Mouse (Mus musculus) left cerebral cortex, adult 2 months (tissue): ENCODE measurements at regions not wholly inside any gene's neighbourhood (a gene's known extent, or its start where the extent isn't known, plus 50 kb on each side); places are given as distances from the start of the nearest gene placed in this dataset.

Source experiments
- DNase-seq, 2 experiments: peaks; one replicate each; pipeline ENCODE4 v3.0.0; 2021 to 2022; ENCODE audit warnings: low spot score in 2 of 2, mixed read lengths in 1 of 2; ENCODE audit errors: extremely low spot score in 1 of 2
- H3K27ac ChIP-seq: fragments of 200-600 bp; 2 replicates; pipeline ENCODE4 v1.8.1; 2022
- H3K4me3 ChIP-seq: fragments of 200-600 bp; 2 replicates; pipeline ENCODE4 v1.8.1; 2022
- CTCF ChIP-seq: fragments of 200-600 bp; IDR thresholded peaks from 2 replicates; pipeline ENCODE4 v1.8.1; 2022; ENCODE audit warnings: antibody characterized with exemption, mild to moderate bottlenecking, moderate library complexity
- intact Hi-C: fragments of 180-260 bp; cut with DNase I; formaldehyde crosslinking; loops from one replicate; pipeline ENCODE4 v1.15.1; 2025

GRCm38 (mm10) chr2:45227276-45227944 is 110.2 kb upstream of the Zeb2 start:
- H3K4me3 ChIP-seq: no peak overlapping the region
- TF ChIP-seq CTCF: no peak
- no peak for DNase-seq
- intact Hi-C loops: no loop called here
- no peak overlapping the region for H3K27ac ChIP-seq

DNA sequence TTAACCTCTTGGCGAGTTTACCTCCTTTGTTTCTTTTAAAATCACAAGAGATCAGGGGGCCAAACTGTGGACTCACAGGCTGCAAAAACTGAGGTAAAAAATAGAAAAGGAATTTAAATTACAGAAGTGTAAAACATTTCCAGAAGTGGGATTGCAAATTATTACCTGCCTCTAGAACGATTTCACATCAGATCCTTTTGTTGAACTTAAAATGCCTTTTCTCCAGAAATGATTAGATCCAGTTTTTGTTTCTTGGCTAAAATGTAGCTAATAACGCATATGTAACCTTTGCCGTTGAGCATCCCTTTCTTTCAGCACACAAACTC is 108.8 kb upstream of the Zeb2 start:
- no peak for DNase-seq
- Histone ChIP-seq H3K27ac (no peak overlapping the region), H3K4me3 (no peak overlapping the region)
- no peak for TF ChIP-seq CTCF
- intact Hi-C loops: no loop called here

- no peak for TF ChIP-seq CTCF
- intact Hi-C loops: no loop called here
- H3K27ac ChIP-seq: no peak overlapping the region
These were observed 108.3 kb upstream of the Zeb2 start for GRCm38 (mm10) chr2:45225364-45226044.

GRCm38 (mm10) chr2:45222213-45222612 is 105.0 kb upstream of the Zeb2 start:
- intact Hi-C loops: no loop called here
- no peak overlapping the region for H3K27ac ChIP-seq
- TF ChIP-seq CTCF: no peak
- no peak for DNase-seq
- no peak overlapping the region for H3K4me3 ChIP-seq

More at GRCm38 (mm10) chr2:45225364-45226044, 108.3 kb upstream of the Zeb2 start:
- DNase-seq: no peak
- H3K4me3 ChIP-seq: no peak overlapping the region

DNA sequence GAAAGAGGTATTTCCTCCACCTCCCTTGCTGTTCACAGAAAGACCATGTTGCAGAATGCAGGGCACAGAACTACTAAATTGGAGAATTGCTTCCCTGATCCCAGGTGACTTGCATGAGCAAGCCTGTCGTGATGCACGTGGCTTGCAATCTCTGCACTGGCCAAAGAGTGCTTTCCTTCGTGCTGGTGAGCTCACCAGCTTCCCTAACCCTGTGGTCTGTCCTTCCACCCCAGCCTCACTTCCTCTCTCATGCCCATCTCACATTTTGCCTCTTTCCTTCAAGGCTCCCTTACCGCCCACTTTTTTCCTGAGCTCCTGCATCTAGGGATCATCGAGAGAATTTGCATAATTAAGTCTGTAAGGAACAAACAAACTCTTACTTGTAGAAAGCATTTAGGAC is 102.7 kb upstream of the Zeb2 start:
- no peak overlapping the region for H3K27ac ChIP-seq
- no peak for DNase-seq
- H3K4me3 ChIP-seq: no peak overlapping the region
- intact Hi-C loops: no loop called here
- TF ChIP-seq CTCF: no peak

DNA sequence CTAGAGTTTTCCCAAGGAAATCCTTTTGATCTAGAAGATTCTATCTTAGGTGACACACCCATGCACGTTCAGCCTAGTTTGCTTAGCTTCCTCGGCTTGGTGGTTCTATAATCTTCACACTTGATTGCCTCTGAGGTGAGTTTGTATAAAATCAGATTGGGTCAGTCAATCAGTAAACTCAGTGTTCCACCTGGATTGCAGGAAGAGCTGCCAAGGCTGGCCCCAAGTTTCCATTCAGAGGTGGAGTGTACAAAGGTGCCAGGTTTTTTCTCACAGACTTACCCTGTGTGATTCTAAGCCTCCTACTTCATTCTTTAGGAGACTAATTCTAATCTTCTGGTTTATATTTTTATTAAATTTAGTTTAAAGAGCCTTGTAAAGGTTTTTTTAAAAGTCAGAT is 95.6 kb upstream of the Zeb2 start:
- intact Hi-C loops: no loop called here
- TF ChIP-seq CTCF: no peak
- Histone ChIP-seq H3K27ac (no peak overlapping the region), H3K4me3 (no peak overlapping the region)
- no peak for DNase-seq

DNA sequence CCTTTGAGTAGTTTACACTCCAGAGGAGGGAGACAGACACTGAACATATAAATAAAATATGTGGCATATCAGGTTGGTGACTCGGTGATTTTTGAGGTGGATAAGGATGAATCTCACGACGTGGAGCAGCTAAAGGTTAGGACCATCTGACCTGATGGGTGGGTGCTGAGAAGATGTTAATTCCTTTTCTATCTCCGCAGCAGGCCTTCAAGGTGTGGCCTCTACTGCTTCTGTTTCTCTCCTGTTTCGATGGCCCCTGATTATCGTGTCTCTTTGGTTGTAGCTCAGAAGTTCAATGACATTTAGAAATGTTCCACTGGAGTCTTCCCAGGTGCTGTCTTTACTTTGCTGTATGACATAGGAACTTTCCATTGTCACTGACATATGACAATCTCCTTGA is 91.3 kb upstream of the Zeb2 start:
- no peak overlapping the region for H3K27ac ChIP-seq
- no peak overlapping the region for H3K4me3 ChIP-seq
- no peak for TF ChIP-seq CTCF
- intact Hi-C loops: no loop called here
- DNase-seq: no peak

DNA sequence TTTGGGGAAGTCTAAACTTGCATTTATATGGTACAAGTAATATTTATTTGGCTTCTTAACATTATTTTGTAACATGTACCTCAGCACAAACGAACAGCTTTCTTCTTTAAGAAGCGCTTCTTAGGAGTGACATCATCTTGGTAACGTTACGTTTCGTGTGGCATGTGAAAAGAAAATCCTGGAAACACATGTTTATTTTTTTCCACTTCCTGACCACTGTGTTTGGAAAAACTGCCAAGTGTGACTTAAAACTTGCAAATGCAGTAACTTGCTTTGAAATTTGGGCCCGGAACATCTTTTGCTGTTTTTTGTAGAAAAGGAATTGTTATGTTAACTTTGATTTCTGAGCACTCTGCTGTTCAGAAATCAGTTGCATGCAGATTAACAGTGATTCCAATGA is 88.6 kb upstream of the Zeb2 start:
- DNase-seq: no peak

GRCm38 (mm10) chr2:45205211-45205610 is 88.0 kb upstream of the Zeb2 start:
- no peak for DNase-seq
- Histone ChIP-seq H3K27ac (no peak overlapping the region), H3K4me3 (no peak overlapping the region)
- intact Hi-C loops: no loop called here
- TF ChIP-seq CTCF: no peak

More for the DNA sequence above, 88.6 kb upstream of the Zeb2 start:
- intact Hi-C loops: no loop called here
- Histone ChIP-seq H3K4me3 (no peak overlapping the region), H3K27ac (no peak overlapping the region)
- TF ChIP-seq CTCF: no peak

GRCm38 (mm10) chr2:45197955-45198631 is 80.9 kb upstream of the Zeb2 start:
- DNase-seq: no peak
- intact Hi-C loops: no loop called here
- Histone ChIP-seq H3K4me3 (no peak overlapping the region), H3K27ac (no peak overlapping the region)
- no peak for TF ChIP-seq CTCF

GRCm38 (mm10) chr2:45197342-45197741 is 80.1 kb upstream of the Zeb2 start:
- intact Hi-C loops: no loop called here
- H3K27ac ChIP-seq: peak overlapping the region; percentile 32; the same call in 1 of the 2 replicates
- DNase-seq: no peak

DNA sequence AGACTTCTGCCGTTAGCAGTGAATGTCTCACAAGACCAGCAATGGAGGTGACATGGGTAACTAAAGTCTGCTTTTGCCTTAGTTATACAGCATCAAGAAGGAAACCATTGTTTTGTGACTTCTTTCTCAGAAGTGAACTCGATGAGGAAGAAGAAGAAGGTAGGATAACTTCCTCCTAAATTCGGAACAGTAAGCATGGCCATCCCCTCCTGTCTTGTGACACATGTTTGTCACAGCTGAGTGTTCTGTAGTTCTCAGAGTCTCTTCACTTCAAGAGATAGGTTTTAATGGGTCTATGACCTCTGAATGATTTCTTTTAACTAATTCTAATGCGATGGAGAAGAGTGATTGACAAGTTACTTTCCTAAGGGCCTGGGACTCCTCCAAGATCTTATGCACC is 79.3 kb upstream of the Zeb2 start:
- DNase-seq: no peak
- H3K4me3 ChIP-seq: no peak overlapping the region
- peak overlapping the region; percentile 32; the same call in 1 of the 2 replicates for H3K27ac ChIP-seq
- intact Hi-C loops: no loop called here
- TF ChIP-seq CTCF: no peak

More at GRCm38 (mm10) chr2:45197342-45197741, 80.1 kb upstream of the Zeb2 start:
- no peak for TF ChIP-seq CTCF
- H3K4me3 ChIP-seq: no peak overlapping the region

DNA sequence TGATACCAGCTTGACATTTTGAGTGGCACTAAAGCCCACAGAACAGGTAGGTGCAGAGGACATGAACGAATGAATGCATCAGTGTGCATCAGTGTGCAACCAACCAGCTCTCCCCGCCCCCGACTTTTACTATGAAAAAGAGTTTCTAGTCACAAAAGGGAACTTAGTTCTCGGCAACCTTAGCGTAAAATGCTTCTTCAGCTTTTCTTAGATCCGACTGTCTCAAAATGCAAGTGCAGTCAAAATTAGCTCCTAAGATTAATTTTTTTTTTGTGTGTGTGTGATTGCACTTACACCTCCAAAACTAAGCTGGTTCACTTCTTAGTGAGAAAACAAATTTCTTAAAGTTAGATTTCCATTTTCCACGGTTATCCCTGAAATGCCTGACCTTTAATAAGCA is 77.1 kb upstream of the Zeb2 start:
- Histone ChIP-seq H3K27ac (no peak overlapping the region; the same call in 1 of the 2 replicates), H3K4me3 (no peak overlapping the region)
- DNase-seq: no peak
- no peak for TF ChIP-seq CTCF
- intact Hi-C loops: loop anchor here (5.0 kb wide), 1 partner anchor 43 kb away; no protein-coding TSS in a partner anchor
